Mouse (Mus musculus): ENCODE measurements around the gene Ica1l. TPM values are rescaled to one million over a fixed set of nuclear protein-coding genes. Genes with fewer than 3 reads are reported as not detected.
"Not testable (repeated sequence)": the region's sequence is repeated elsewhere in the genome, so short reads cannot be mapped to it uniquely, and the experiment has no call there.

Ica1l gene
- polyA plus RNA-seq, 1 experiment from 2014 or later, result 1.4 TPM

- Histone ChIP-seq H3K9ac (ENCODE audit: low read depth, low read length) (no peak overlapping the region), H3K27ac (no peak overlapping the region), H3K4me2 (ENCODE audit: low read length) (no peak overlapping the region), H3K4me3 (replicated peaks; ENCODE audit: low read depth, low read length) (no peak overlapping the region), H3K9me3 (replicated peaks; ENCODE audit: low read length) (no peaks in the 10 kb centered on the region), H3K4me1 (replicated peaks; ENCODE audit: insufficient read depth, low read length) (no peaks in the 10 kb centered on the region), H3K27me3 (ENCODE audit: insufficient read depth, low read length) (no peaks in the 10 kb centered on the region), H3K36me3 (ENCODE audit: insufficient read depth, low read length) (no peaks in the 10 kb centered on the region)
- DNase-seq (ENCODE audit: low spot score) (no peak), ATAC-seq (replicated peaks; ENCODE audit: low FRiP score, low read depth) (no peak)
- WGBS, result 45% methylated on average over 3 of the region's 3 CpGs
- TF ChIP-seq CTCF (IDR thresholded peaks at IDR 0.05; ENCODE audit: low read depth), result peak; percentile 27; the same call in 1 of the 2 replicates
These were observed 11.7 kb upstream of the Ica1l start for GRCm38 (mm10) chr1:60054659-60055058.

- not testable (repeated sequence) for H3K4me3 ChIP-seq (replicated peaks; ENCODE audit: low read depth, low read length); H3K9ac ChIP-seq (ENCODE audit: low read depth, low read length); H3K4me1 ChIP-seq (replicated peaks; ENCODE audit: insufficient read depth, low read length); H3K27me3 ChIP-seq (ENCODE audit: insufficient read depth, low read length); H3K4me2 ChIP-seq (ENCODE audit: low read length); ATAC-seq (replicated peaks; ENCODE audit: low FRiP score, low read depth); H3K36me3 ChIP-seq (ENCODE audit: insufficient read depth, low read length); H3K9me3 ChIP-seq (replicated peaks; ENCODE audit: low read length); DNase-seq (ENCODE audit: low spot score); H3K27ac ChIP-seq
- WGBS, result 92% methylated on average over 5 of the region's 5 CpGs
These were observed 4.5 kb upstream of the Ica1l start for GRCm38 (mm10) chr1:60047481-60047880.

GRCm38 (mm10) chr1:60044595-60044994, 1.6 kb upstream of the Ica1l start:
- ATAC-seq (replicated peaks; ENCODE audit: low FRiP score, low read depth) (no peak), DNase-seq (ENCODE audit: low spot score) (no peak)
- H3K9ac ChIP-seq (ENCODE audit: low read depth, low read length), result no peak overlapping the region
- H3K27me3 ChIP-seq (ENCODE audit: insufficient read depth, low read length), result no peaks in the 10 kb centered on the region
- no peaks in the 10 kb centered on the region for H3K4me1 ChIP-seq (replicated peaks; ENCODE audit: insufficient read depth, low read length)
- no peaks in the 10 kb centered on the region for H3K36me3 ChIP-seq (ENCODE audit: insufficient read depth, low read length)
- H3K27ac ChIP-seq, result no peak overlapping the region
- no peak overlapping the region for H3K4me3 ChIP-seq (replicated peaks; ENCODE audit: low read depth, low read length)
- H3K9me3 ChIP-seq (replicated peaks; ENCODE audit: low read length), result no peaks in the 10 kb centered on the region
- no peak for TF ChIP-seq CTCF (IDR thresholded peaks at IDR 0.05; ENCODE audit: low read depth)
- H3K4me2 ChIP-seq (ENCODE audit: low read length), result no peak overlapping the region
- 82% methylated on average over 1 of the region's 1 CpGs for WGBS

- Histone ChIP-seq H3K27ac (no peak overlapping the region), H3K4me3 (replicated peaks; ENCODE audit: low read depth, low read length) (peak overlapping the region; percentile 74), H3K9ac (ENCODE audit: low read depth, low read length) (peak overlapping the region; percentile 71), H3K9me3 (replicated peaks; ENCODE audit: low read length) (no peaks in the 10 kb centered on the region), H3K36me3 (ENCODE audit: insufficient read depth, low read length) (no peaks in the 10 kb centered on the region), H3K27me3 (ENCODE audit: insufficient read depth, low read length) (no peaks in the 10 kb centered on the region), H3K4me1 (replicated peaks; ENCODE audit: insufficient read depth, low read length) (no peaks in the 10 kb centered on the region), H3K4me2 (ENCODE audit: low read length) (peak overlapping the region; percentile 99)
- 3% methylated on average over 19 of the region's 19 CpGs for WGBS
- ATAC-seq (replicated peaks; ENCODE audit: low FRiP score, low read depth) (no peak), DNase-seq (ENCODE audit: low spot score) (no peak)
- TF ChIP-seq CTCF (IDR thresholded peaks at IDR 0.05; ENCODE audit: low read depth), result no peak
These were observed 587 bp downstream of the Ica1l start for GRCm38 (mm10) chr1:60042398-60042795.

- Histone ChIP-seq H3K9me3 (replicated peaks; ENCODE audit: low read length) (no peaks in the 10 kb centered on the region), H3K27me3 (ENCODE audit: insufficient read depth, low read length) (no peaks in the 10 kb centered on the region), H3K4me2 (ENCODE audit: low read length) (no peak overlapping the region), H3K27ac (no peak overlapping the region), H3K4me3 (replicated peaks; ENCODE audit: low read depth, low read length) (no peak overlapping the region), H3K9ac (ENCODE audit: low read depth, low read length) (no peak overlapping the region), H3K36me3 (ENCODE audit: insufficient read depth, low read length) (no peaks in the 10 kb centered on the region), H3K4me1 (replicated peaks; ENCODE audit: insufficient read depth, low read length) (no peaks in the 10 kb centered on the region)
- whole genome bisulfite sequencing, result 95% methylated on average over 2 of the region's 2 CpGs
- no peak for ATAC-seq (replicated peaks; ENCODE audit: low FRiP score, low read depth)
- TF ChIP-seq CTCF (IDR thresholded peaks at IDR 0.05; ENCODE audit: low read depth), result no peak
- DNase-seq (ENCODE audit: low spot score), result no peak
These were observed 7.9 kb downstream of the Ica1l start for GRCm38 (mm10) chr1:60035044-60035443.

GRCm38 (mm10) chr1:60017031-60017469, 25.9 kb downstream of the Ica1l start:
- ATAC-seq (replicated peaks; ENCODE audit: low FRiP score, low read depth) (no peak), DNase-seq (ENCODE audit: low spot score) (no peak)
- Histone ChIP-seq H3K27ac (no peak overlapping the region), H3K27me3 (ENCODE audit: insufficient read depth, low read length) (no peaks in the 10 kb centered on the region), H3K9ac (ENCODE audit: low read depth, low read length) (no peak overlapping the region), H3K36me3 (ENCODE audit: insufficient read depth, low read length) (no peaks in the 10 kb centered on the region), H3K4me1 (replicated peaks; ENCODE audit: insufficient read depth, low read length) (no peaks in the 10 kb centered on the region), H3K4me2 (ENCODE audit: low read length) (no peak overlapping the region), H3K9me3 (replicated peaks; ENCODE audit: low read length) (no peaks in the 10 kb centered on the region), H3K4me3 (replicated peaks; ENCODE audit: low read depth, low read length) (no peak overlapping the region)
- TF ChIP-seq CTCF (IDR thresholded peaks at IDR 0.05; ENCODE audit: low read depth), result no peak
- 70% methylated on average over 1 of the region's 1 CpGs for WGBS

- Histone ChIP-seq H3K4me2 (ENCODE audit: low read length) (no peak overlapping the region), H3K27me3 (ENCODE audit: insufficient read depth, low read length) (no peaks in the 10 kb centered on the region), H3K27ac (no peak overlapping the region), H3K4me1 (replicated peaks; ENCODE audit: insufficient read depth, low read length) (no peaks in the 10 kb centered on the region), H3K36me3 (ENCODE audit: insufficient read depth, low read length) (no peaks in the 10 kb centered on the region), H3K9ac (ENCODE audit: low read depth, low read length) (no peak overlapping the region), H3K4me3 (replicated peaks; ENCODE audit: low read depth, low read length) (no peak overlapping the region), H3K9me3 (replicated peaks; ENCODE audit: low read length) (no peaks in the 10 kb centered on the region)
- TF ChIP-seq CTCF (IDR thresholded peaks at IDR 0.05; ENCODE audit: low read depth), result no peak
- DNase-seq (ENCODE audit: low spot score) (no peak), ATAC-seq (replicated peaks; ENCODE audit: low FRiP score, low read depth) (no peak)
- 71% methylated on average over 5 of the region's 5 CpGs for WGBS
These were observed 26.8 kb downstream of the Ica1l start for GRCm38 (mm10) chr1:60016136-60016611.
